8 mouse cellular contexts compared by ENCODE assay signal in the genomic region with DNA sequence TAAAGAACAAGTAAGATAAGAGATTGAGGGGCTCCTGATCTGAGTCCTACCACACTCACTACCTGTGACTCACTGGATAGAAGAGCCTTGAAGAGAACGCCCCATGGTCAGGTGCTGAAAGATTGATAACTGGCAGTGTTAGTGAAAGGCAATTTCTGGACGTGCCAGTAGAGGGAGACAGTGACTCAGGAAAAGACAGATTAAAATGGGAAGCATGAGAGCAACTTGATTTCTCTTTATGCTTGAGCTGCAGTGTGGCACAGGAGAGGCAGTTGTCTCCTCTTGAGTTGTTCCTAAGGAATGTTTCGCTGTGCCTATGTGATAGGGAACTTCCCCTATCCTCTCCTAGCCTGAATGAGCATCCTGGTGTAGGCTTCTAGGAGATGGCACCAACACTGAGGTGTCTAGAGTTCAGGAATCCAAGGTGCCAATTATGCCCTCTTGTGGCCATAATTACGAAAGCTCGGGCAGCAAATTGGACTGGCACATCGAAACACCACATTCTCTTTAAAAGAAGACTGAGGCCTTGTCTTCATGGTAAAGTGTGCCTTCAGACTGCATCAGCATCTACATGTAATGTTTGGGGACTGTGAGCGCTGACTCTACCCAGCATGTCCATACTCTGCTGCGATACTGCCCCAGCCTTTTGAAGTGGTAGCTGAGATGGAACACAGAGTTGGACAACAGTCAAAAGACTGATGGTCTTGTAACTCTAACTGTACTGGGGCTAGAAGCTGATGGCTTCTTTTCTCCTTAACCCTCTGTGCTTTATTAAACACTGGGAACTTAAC. TPM values are rescaled to one million over a fixed set of nuclear protein-coding genes. Genes with fewer than 3 reads are reported as not detected.
DNase-seq lines count a peak whose midpoint lies in the region; ATAC-seq and TF ChIP-seq lines count a peak whose summit lies in the region.

No protein-coding gene starts in this region.

- 41% methylated on average over 8 of the region's 8 CpGs for WGBS in heart, embryonic 12.5 days
- 45% methylated on average over 8 of the region's 8 CpGs for WGBS in kidney, embryonic 15.5 days
- WGBS in limb, embryonic 14.5 days: 45% methylated on average over 8 of the region's 8 CpGs
- WGBS in midbrain, postnatal 0 days: 47% methylated on average over 8 of the region's 8 CpGs

- H3K4me3 ChIP-seq in heart, embryonic 12.5 days: no peak overlapping the region
- H3K4me3 ChIP-seq in kidney, embryonic 15.5 days (replicated peaks): no peak overlapping the region
- no peak overlapping the region for H3K4me3 ChIP-seq in limb, embryonic 14.5 days (replicated peaks; ENCODE audit: low read length)
- H3K4me3 ChIP-seq in midbrain, postnatal 0 days (ENCODE audit: low read depth, low read length): no peak overlapping the region

- H3K36me3 ChIP-seq in heart, embryonic 12.5 days: no peaks in the 10 kb centered on the region
- H3K36me3 ChIP-seq in kidney, embryonic 15.5 days: no peaks in the 10 kb centered on the region
- no peaks in the 10 kb centered on the region for H3K36me3 ChIP-seq in limb, embryonic 14.5 days (ENCODE audit: control insufficient read depth, insufficient read depth, low read length)
- H3K36me3 ChIP-seq in midbrain, postnatal 0 days (ENCODE audit: insufficient read depth, low read length): no peaks in the 10 kb centered on the region

- no peak for TF ChIP-seq POLR2A in limb, embryonic 14.5 days (IDR thresholded peaks at IDR 0.05; ENCODE audit: borderline replicate concordance, extremely low read depth, insufficient read depth, insufficient read length)

- no peaks in the 10 kb centered on the region for H3K27me3 ChIP-seq in heart, embryonic 12.5 days (replicated peaks)
- no peaks in the 10 kb centered on the region for H3K27me3 ChIP-seq in kidney, embryonic 15.5 days
- no peaks in the 10 kb centered on the region for H3K27me3 ChIP-seq in limb, embryonic 14.5 days (ENCODE audit: control insufficient read depth, insufficient read depth, low read length)
- no peaks in the 10 kb centered on the region for H3K27me3 ChIP-seq in midbrain, postnatal 0 days (ENCODE audit: insufficient read depth, low read length)

- no peak overlapping the region for H3K27ac ChIP-seq in heart, embryonic 12.5 days (ENCODE audit: poor library complexity, severe bottlenecking)
- no peak overlapping the region for H3K27ac ChIP-seq in kidney, embryonic 15.5 days
- H3K27ac ChIP-seq in limb, embryonic 14.5 days (replicated peaks; ENCODE audit: low read depth, low read length): no peak overlapping the region
- no peak overlapping the region for H3K27ac ChIP-seq in midbrain, postnatal 0 days (ENCODE audit: low read depth, low read length)

- no peak overlapping the region for H3K9ac ChIP-seq in heart, embryonic 12.5 days
- no peak overlapping the region for H3K9ac ChIP-seq in kidney, embryonic 15.5 days
- no peak overlapping the region for H3K9ac ChIP-seq in limb, embryonic 14.5 days (ENCODE audit: low read depth, low read length, severe bottlenecking)
- no peak overlapping the region for H3K9ac ChIP-seq in midbrain, postnatal 0 days (replicated peaks; ENCODE audit: low read length, poor library complexity, severe bottlenecking)

- peak; percentile 33 for DNase-seq in CD4-positive helper T cell, adult 2 months (ENCODE audit: low read depth, low spot score)
- DNase-seq in brain, adult 2 months (ENCODE audit: low read depth, low spot score): peak; percentile 80
- DNase-seq in limb, embryonic 14.5 days (ENCODE audit: low spot score): peak; percentile 64
- DNase-seq in midbrain, postnatal 0 days (ENCODE audit: low spot score): peak; percentile 75
- DNase-seq in spleen, postnatal 10 days (ENCODE audit: low spot score in 2 of 2): peak; percentile 49 to 74

- peak overlapping the region; percentile 40; the same call in 1 of the 2 replicates for H3K4me2 ChIP-seq in heart, embryonic 12.5 days
- H3K4me2 ChIP-seq in kidney, embryonic 15.5 days: peak overlapping the region; percentile 29; the same call in 1 of the 2 replicates
- H3K4me2 ChIP-seq in limb, embryonic 14.5 days (replicated peaks; ENCODE audit: low read depth, low read length, severe bottlenecking): no peak overlapping the region
- H3K4me2 ChIP-seq in midbrain, postnatal 0 days (ENCODE audit: low read depth, low read length, poor library complexity, severe bottlenecking): no peak overlapping the region

- ATAC-seq in erythroid progenitor cell, adult 5-6 weeks (replicated peaks; ENCODE audit: low FRiP score, poor library complexity, severe bottlenecking): peak; percentile 57
- ATAC-seq in heart, embryonic 12.5 days (ENCODE audit: insufficient number of reproducible peaks, low FRiP score): peak; percentile 57; the same call in 1 of the 2 replicates
- ATAC-seq in kidney, embryonic 15.5 days (replicated peaks; ENCODE audit: low FRiP score): peak; percentile 79
- ATAC-seq in limb, embryonic 14.5 days (ENCODE audit: low FRiP score, low read depth): peak; percentile 57
- ATAC-seq in midbrain, postnatal 0 days (ENCODE audit: low FRiP score): peak; percentile 67

- peak; percentile 85 for TF ChIP-seq CTCF in midbrain, postnatal 0 days (IDR thresholded peaks at IDR 0.05)

- H3K4me1 ChIP-seq in heart, embryonic 12.5 days (replicated peaks): no peaks in the 10 kb centered on the region
- no peaks in the 10 kb centered on the region for H3K4me1 ChIP-seq in kidney, embryonic 15.5 days
- H3K4me1 ChIP-seq in limb, embryonic 14.5 days (ENCODE audit: control insufficient read depth, insufficient read depth, low read length): no peaks in the 10 kb centered on the region
- no peaks in the 10 kb centered on the region for H3K4me1 ChIP-seq in midbrain, postnatal 0 days (ENCODE audit: insufficient read depth, low read length)

- peaks cover 4% of the 10 kb centered on the region; the same call in 1 of the 2 replicates for H3K9me3 ChIP-seq in heart, embryonic 12.5 days (replicated peaks)
- H3K9me3 ChIP-seq in kidney, embryonic 15.5 days (replicated peaks): no peaks in the 10 kb centered on the region
- H3K9me3 ChIP-seq in limb, embryonic 14.5 days (ENCODE audit: control insufficient read depth, low read length): no peaks in the 10 kb centered on the region
- H3K9me3 ChIP-seq in midbrain, postnatal 0 days (ENCODE audit: low read length): no peaks in the 10 kb centered on the region

RNA-seq across cellular contexts. Expression of a gene that starts 13.5 kb away (rescaled TPM):
- not detected in 2 replicates for total RNA-seq in erythroid progenitor cell, adult 5-6 weeks (2015; ENCODE audit: low replicate concordance)
- total RNA-seq in erythroid progenitor cell, adult 5-6 weeks (2017; ENCODE audit: low replicate concordance): not detected in 2 replicates
- polyA plus RNA-seq in heart, embryonic 12.5 days (2016; fragmentation: Nextera tagmentation; extraction: Ambion mirVana): 0.48 TPM in 1 of 2 replicates, not detected in the other
- not detected in 2 replicates for polyA plus RNA-seq in kidney, embryonic 15.5 days (2015; fragmentation: Nextera tagmentation; extraction: Ambion mirVana)
- polyA plus RNA-seq in limb, embryonic 14.5 days (2012; rRNA removed): 0.20 TPM in 1 of 2 replicates, not detected in the other
- polyA plus RNA-seq in limb, embryonic 14.5 days (2014; fragmentation: Nextera tagmentation; extraction: Ambion mirVana): not detected in 2 replicates
- not detected in 2 replicates for total RNA-seq in midbrain, postnatal 0 days (2014; rRNA removed)
- not detected in 2 replicates for polyA plus RNA-seq in midbrain, postnatal 0 days (2015; fragmentation: Nextera tagmentation; extraction: Ambion mirVana)

RNA-seq across cellular contexts. Expression of a gene that starts 16.4 kb away (rescaled TPM):
- total RNA-seq in erythroid progenitor cell, adult 5-6 weeks (2015; ENCODE audit: low replicate concordance): not detected in 2 replicates
- total RNA-seq in erythroid progenitor cell, adult 5-6 weeks (2017; ENCODE audit: low replicate concordance): not detected in 2 replicates
- polyA plus RNA-seq in heart, embryonic 12.5 days (2016; fragmentation: Nextera tagmentation; extraction: Ambion mirVana): 1.2 and 1.8 TPM in 2 replicates
- not detected in 2 replicates for polyA plus RNA-seq in kidney, embryonic 15.5 days (2015; fragmentation: Nextera tagmentation; extraction: Ambion mirVana)
- polyA plus RNA-seq in limb, embryonic 14.5 days (2012; rRNA removed): not detected in 2 replicates
- not detected in 2 replicates for polyA plus RNA-seq in limb, embryonic 14.5 days (2014; fragmentation: Nextera tagmentation; extraction: Ambion mirVana)
- not detected in 2 replicates for total RNA-seq in midbrain, postnatal 0 days (2014; rRNA removed)
- not detected in 2 replicates for polyA plus RNA-seq in midbrain, postnatal 0 days (2015; fragmentation: Nextera tagmentation; extraction: Ambion mirVana)

RNA-seq across cellular contexts. Expression of a gene that starts 24.2 kb away (rescaled TPM):
- total RNA-seq in erythroid progenitor cell, adult 5-6 weeks (2015; ENCODE audit: low replicate concordance): 130 and 133 TPM in 2 replicates
- 37.9 and 71.9 TPM in 2 replicates for total RNA-seq in erythroid progenitor cell, adult 5-6 weeks (2017; ENCODE audit: low replicate concordance)
- 745 and 758 TPM in 2 replicates for polyA plus RNA-seq in heart, embryonic 12.5 days (2016; fragmentation: Nextera tagmentation; extraction: Ambion mirVana)
- polyA plus RNA-seq in kidney, embryonic 15.5 days (2015; fragmentation: Nextera tagmentation; extraction: Ambion mirVana): 382 and 410 TPM in 2 replicates
- polyA plus RNA-seq in limb, embryonic 14.5 days (2012; rRNA removed): 413 and 416 TPM in 2 replicates
- polyA plus RNA-seq in limb, embryonic 14.5 days (2014; fragmentation: Nextera tagmentation; extraction: Ambion mirVana): 518 and 558 TPM in 2 replicates
- 457 and 677 TPM in 2 replicates for total RNA-seq in midbrain, postnatal 0 days (2014; rRNA removed)
- 1,077 and 1,177 TPM in 2 replicates for polyA plus RNA-seq in midbrain, postnatal 0 days (2015; fragmentation: Nextera tagmentation; extraction: Ambion mirVana)

RNA-seq across cellular contexts. Expression of a gene that starts 31.4 kb away (rescaled TPM):
- not detected in 2 replicates for total RNA-seq in erythroid progenitor cell, adult 5-6 weeks (2015; ENCODE audit: low replicate concordance)
- not detected in 2 replicates for total RNA-seq in erythroid progenitor cell, adult 5-6 weeks (2017; ENCODE audit: low replicate concordance)
- polyA plus RNA-seq in heart, embryonic 12.5 days (2016; fragmentation: Nextera tagmentation; extraction: Ambion mirVana): not detected in 2 replicates
- polyA plus RNA-seq in kidney, embryonic 15.5 days (2015; fragmentation: Nextera tagmentation; extraction: Ambion mirVana): not detected in 2 replicates
- polyA plus RNA-seq in limb, embryonic 14.5 days (2012; rRNA removed): not detected in 2 replicates
- polyA plus RNA-seq in limb, embryonic 14.5 days (2014; fragmentation: Nextera tagmentation; extraction: Ambion mirVana): not detected in 2 replicates
- total RNA-seq in midbrain, postnatal 0 days (2014; rRNA removed): not detected in 2 replicates
- polyA plus RNA-seq in midbrain, postnatal 0 days (2015; fragmentation: Nextera tagmentation; extraction: Ambion mirVana): not detected in 2 replicates

RNA-seq across cellular contexts. Expression of a gene that starts 52.7 kb away (rescaled TPM):
- not detected in 2 replicates for total RNA-seq in erythroid progenitor cell, adult 5-6 weeks (2015; ENCODE audit: low replicate concordance)
- total RNA-seq in erythroid progenitor cell, adult 5-6 weeks (2017; ENCODE audit: low replicate concordance): not detected in 2 replicates
- not detected in 2 replicates for polyA plus RNA-seq in heart, embryonic 12.5 days (2016; fragmentation: Nextera tagmentation; extraction: Ambion mirVana)
- 0.24 and 0.62 TPM in 2 replicates for polyA plus RNA-seq in kidney, embryonic 15.5 days (2015; fragmentation: Nextera tagmentation; extraction: Ambion mirVana)
- polyA plus RNA-seq in limb, embryonic 14.5 days (2012; rRNA removed): not detected in 2 replicates
- not detected in 2 replicates for polyA plus RNA-seq in limb, embryonic 14.5 days (2014; fragmentation: Nextera tagmentation; extraction: Ambion mirVana)
- not detected in 2 replicates for total RNA-seq in midbrain, postnatal 0 days (2014; rRNA removed)
- not detected in 2 replicates for polyA plus RNA-seq in midbrain, postnatal 0 days (2015; fragmentation: Nextera tagmentation; extraction: Ambion mirVana)

Comparison
In these comparisons a context has a peak if more than half of its experiments do, and no peak if none do; other contexts are left out.
1. H3K4me2 ChIP-seq: peak in heart, embryonic 12.5 days (single experiment) and kidney, embryonic 15.5 days (single experiment); none in limb, embryonic 14.5 days (single experiment) and midbrain, postnatal 0 days (single experiment).
2. Peak in every context shown above with its lines, with median percentiles within 50 percentile points of each other: DNase-seq and ATAC-seq.